Mouse (Mus musculus): ENCODE results near the gene Hspa14. TPM values are rescaled to one million over a fixed set of nuclear protein-coding genes. Genes with fewer than 3 reads are reported as not detected.

The Hspa14 gene
- total RNA-seq (2021) = 10 to 100 TPM; 41.4 to 48.2 TPM

DNA sequence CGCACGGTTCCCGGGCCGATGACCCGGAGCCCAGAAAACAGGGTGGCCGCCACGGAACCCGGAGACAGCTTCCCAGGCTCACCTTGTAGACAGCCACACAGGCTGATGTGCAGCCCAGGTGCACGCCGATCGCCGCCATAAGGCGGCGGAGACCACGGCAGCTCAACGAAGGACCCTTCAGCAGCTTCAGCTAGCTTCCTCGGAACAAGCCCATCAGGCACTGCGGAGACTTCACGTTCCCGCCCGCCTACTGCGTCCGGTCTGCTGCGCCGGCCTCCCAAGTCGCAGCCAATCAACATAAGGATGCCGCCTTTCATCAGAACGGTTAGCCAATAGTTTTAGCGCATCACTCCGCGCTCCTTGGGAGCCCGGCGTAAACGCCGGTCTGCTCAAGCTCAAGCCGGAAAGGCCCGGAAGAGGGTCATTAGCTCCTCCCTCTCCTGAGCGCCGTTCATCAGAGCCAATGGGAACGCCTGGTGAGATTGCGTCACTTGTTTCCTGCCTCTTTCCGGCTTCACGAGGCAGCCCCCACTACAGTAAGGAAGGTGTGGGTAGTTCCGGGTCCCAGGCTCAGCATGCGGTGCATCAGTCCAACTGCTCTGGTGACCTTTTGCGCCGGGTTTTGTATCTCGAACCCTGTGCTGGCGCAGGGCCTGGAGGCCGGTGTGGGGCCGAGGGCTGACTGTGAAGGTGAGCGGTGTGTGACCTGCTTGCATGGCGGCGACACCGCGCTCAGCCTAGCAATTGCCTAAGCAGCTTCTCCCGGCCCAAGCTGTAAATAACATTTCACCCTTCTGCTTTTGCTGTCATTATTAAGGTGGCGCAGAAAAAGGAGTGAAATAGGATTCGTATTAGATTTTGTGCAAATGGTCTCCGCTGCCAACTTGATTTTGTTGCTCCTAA, at the start of gene Hspa14, which contains the start of the genes Gm45902 and Cdnf:
Gene Hspa14, minus strand, starts transcription at position 263 of the 903 bp plus-strand sequence.
Gene Gm45902, minus strand, starts transcription at position 239 of the 903 bp plus-strand sequence.
Gene Cdnf, plus strand, starts transcription at position 479 of the 903 bp plus-strand sequence.
- DNase-seq (ENCODE audit: low spot score in 2 of 2) = peak; percentile 96 to 97
- intact Hi-C loops (cut with DNase I) = loop anchor here (5.0 kb wide), 1 partner anchor 96 kb away; no protein-coding TSS in a partner anchor

DNA sequence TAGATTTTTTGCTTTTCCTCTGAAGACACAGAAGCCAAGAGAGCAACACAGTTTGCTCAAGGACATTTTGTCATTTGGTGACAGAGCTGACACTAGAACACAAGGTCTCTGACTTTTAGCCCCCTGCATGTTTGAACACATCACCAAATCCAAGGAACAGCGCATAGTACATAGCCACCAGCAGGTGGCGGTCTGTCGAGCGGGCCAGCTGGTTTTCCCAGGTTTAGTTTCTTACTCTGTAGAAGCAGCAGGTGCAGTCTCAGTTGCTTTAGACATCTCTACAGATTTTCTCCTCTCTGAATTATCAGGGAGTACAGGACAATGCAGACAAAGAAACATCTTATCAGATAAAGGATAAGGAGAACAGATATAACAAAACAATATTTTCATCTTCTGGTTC, 34.0 kb upstream of the Hspa14 start:
- intact Hi-C loops (cut with DNase I) = loop anchor here (1.0 kb wide), 1 partner anchor 254 kb away; no protein-coding TSS in a partner anchor
- DNase-seq (ENCODE audit: low spot score in 2 of 2) = peak; percentile 39 to 45

DNA sequence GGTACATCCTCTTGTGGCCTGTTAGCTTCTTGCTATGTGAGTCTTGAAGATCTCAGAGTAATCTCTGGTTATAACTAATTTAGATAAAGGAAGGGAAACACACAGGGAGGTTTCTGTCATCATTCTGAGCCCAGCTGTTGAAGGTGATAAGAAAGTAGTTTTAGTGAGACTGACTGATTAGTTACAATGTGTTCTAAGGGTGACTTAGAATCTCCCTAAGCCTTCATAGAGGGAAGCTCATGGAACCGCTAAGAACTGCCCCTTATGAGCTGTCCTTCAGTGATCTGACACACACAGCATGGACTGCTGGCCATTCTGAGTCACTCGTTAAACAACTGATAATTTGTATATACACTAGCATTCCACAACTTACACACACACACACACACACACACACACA, 33.4 kb upstream of the Hspa14 start:
- DNase-seq (ENCODE audit: low spot score in 2 of 2) = no peak
- intact Hi-C loops (cut with DNase I) = loop anchor here (1.0 kb wide), 1 partner anchor 254 kb away; no protein-coding TSS in a partner anchor

DNA sequence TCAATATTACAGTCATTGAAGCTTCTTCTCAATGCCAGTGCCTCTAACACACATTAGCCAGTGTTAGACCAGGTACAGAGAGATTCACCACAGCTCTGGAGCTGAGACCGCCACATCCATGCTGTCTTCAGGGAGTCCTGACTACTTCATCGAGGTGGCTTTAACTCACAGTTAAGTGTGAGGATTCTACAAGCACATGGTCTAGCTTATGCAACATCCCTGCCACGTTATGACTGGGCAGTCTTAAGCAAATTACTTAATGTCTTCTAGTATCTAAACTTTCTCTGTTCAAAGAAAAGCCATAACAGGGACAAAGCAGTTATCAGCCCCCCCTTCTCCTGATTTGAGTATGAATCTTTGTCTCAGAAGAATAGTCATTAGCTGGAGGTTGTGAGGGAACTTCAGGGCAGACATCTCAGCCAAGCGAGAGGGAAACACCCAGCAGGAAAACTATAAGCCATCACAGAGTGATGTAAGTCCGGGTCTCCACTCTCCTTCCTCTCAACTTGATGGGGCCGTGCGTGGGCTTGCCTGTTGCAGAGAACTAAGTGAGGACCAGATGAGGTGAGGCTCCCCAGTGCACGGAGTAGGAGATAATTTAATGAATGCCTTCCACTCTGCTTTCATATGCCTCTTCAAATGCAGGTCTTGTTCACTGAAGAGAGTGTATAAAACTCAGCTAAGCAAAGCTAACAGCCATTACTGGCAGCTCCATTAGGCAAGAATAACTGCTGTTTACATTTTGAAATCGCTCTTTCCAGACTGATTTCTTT, 28.9 kb upstream of the Hspa14 start:
- intact Hi-C loops (cut with DNase I) = no loop called here
- DNase-seq (ENCODE audit: low spot score in 2 of 2) = no peak

DNA sequence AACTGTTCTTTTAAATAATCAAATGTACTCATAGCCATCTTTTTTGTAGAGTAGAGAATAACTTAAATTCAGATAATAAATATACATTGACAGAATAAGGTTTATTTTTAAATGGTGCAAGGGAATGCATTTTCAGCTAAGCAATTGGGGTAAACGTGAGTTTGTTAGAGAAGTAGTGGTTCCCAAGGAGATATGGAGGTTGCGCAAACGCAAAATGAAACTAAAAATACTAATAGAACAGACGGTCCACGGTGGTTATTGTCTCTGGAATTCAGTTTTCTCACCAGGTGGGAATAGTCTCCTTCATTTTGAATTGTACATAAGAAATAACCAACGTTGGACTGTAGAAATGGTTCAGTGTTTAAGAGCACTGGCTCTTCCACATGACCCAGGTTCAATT, 13.7 kb upstream of the Hspa14 start:
- no peak for DNase-seq (ENCODE audit: low spot score in 2 of 2)
- intact Hi-C loops (cut with DNase I) = no loop called here

DNA sequence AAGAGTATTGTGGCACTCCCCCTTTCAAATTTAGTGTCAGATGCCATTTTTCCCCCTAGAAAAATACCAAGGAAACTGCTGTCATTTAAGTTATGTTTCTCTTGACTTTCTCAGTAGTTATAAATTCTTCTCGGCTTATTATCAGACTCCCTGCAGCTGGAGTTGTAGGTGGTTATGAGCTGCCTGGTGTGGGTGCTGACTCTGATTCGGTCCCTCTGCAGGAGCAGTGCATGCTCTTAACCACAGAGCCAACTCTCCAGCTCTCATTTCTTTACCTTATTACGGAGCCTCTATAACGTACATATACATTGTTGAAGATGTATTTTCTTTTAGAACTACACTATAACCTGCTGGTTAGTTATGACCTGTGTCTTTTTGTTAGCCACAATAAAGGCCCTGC, 9.9 kb upstream of the Hspa14 start:
- intact Hi-C loops (cut with DNase I) = no loop called here
- no peak for DNase-seq (ENCODE audit: low spot score in 2 of 2)

DNA sequence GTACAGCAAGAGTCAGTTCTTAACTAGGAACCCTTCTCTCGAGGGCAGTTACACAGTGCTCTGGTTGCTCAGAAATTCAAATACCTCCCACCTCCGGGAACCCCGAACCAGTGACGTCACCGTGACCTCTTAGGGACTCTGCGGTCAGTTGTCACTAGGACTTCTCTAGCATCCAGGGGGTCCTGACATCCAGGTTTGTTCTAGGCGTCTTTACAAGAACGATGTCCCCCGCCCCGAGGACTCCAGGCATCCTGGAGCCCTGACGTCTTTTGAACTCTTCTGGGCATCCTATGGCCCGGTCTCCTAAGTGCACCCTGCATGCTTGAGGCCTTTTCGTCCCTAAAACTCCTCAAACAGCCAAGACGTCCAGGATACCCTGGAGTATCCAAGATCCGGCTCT, 538 bp downstream of the Hspa14 start:
- no peak for DNase-seq (ENCODE audit: low spot score in 2 of 2)
- intact Hi-C loops (cut with DNase I) = loop anchor here (5.0 kb wide), 1 partner anchor 95 kb away; no protein-coding TSS in a partner anchor

DNA sequence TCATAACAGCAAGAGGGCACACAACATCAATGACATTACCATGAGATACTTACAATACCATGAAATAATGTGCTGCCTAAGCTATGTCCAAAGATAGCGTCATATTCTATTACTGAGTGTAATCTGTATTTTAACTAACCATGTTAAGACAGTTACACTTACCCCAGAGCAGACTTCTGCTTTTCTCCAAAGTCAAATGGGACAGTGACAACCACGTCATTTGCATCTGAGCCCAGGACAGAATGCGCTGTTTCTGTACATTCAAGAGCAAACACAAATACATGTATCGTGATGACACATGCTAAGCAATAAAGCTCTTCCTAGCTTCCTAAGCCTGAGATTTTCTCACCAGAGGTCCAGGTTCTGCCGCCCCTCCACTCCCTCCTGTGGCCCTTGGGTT, 11.7 kb downstream of the Hspa14 start:
- no peak for DNase-seq (ENCODE audit: low spot score in 2 of 2)
- intact Hi-C loops (cut with DNase I) = no loop called here

DNA sequence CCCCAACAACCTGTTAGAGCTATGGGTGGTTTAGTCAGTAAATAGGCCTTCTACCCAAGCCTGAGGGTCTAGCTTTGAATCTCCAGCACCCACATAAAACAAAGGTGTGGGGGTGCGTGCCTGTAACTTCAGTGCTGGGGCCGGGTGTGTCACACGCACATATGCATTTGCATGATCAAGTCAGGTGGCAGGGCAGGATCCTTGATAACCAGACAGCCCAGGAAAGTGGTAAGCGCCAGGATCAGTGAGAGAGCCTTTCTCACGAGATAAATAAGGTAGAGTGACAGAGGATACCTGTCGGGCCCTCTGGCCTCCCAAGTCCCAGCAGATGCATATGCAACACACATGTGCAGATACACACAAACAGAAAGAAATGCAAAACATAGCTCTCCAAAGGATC, 13.1 kb downstream of the Hspa14 start:
- DNase-seq (ENCODE audit: low spot score in 2 of 2) = no peak
- intact Hi-C loops (cut with DNase I) = no loop called here

DNA sequence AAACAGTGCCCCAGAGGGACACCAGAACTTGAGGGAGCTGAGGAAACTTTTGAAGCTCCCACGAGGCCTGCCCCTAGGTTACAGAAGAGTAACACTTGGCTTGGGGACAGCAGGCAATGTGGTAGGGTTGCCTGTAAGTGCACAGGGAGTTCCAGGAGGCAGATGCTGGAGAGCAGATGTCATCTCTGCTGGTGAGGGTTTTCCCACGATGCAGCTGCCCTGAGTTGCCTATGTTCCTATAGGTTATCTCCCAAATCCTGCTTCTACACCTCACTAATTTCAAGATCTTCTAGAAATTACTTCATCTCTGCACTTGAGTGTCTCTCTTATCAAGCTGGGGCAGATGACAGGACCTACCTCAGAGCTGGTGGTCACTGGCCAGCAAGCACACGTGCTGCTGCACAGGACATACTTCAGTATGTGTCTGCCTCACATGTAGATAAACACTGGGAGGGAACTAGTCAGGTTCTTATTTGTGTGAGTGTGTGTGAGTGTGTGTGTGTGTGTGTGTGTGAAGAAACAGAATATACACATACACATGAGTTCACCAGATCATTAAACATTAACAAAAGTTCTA, 18.7 kb downstream of the Hspa14 start:
- intact Hi-C loops (cut with DNase I) = no loop called here
- DNase-seq (ENCODE audit: low spot score in 2 of 2) = no peak

DNA sequence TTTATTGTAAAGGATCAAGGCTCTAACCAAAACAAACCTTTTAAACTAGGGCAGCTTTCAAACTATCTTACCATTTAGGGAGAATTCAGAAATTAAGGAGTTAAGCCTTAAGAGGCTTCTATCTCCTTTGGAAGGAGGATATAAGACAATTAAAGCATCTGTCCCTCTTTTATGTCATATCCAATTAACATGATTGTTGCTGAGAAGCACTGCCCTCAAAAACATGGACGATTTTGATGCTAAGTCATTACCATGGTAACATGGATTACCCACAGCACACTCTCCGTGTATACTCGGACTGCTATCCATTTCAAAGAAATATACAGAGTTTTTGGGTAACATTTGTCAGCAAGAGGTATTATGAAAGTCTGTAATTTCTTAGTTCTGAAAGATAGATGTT, 22.8 kb downstream of the Hspa14 start:
- DNase-seq (ENCODE audit: low spot score in 2 of 2) = no peak
- intact Hi-C loops (cut with DNase I) = no loop called here

DNA sequence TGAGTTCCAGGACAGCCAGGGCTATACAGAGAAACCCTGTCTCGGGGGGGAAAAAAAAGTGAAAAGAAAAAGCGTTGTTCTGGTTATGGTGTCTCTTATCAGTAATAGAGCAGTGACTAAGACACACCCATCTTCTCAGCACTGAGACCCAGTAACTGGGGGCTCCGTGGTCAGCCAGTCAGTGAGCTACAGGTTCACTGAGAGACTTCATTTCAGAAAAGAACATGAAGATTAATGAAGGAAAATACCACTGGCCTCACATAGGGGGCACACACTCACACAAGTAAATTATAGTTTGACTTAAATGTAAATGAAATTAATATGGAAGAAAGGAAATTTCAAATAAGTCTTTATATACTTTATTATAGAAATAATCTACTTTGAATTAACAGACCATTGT, 32.4 kb downstream of the Hspa14 start:
- DNase-seq (ENCODE audit: low spot score in 2 of 2) = no peak
- intact Hi-C loops (cut with DNase I) = no loop called here

DNA sequence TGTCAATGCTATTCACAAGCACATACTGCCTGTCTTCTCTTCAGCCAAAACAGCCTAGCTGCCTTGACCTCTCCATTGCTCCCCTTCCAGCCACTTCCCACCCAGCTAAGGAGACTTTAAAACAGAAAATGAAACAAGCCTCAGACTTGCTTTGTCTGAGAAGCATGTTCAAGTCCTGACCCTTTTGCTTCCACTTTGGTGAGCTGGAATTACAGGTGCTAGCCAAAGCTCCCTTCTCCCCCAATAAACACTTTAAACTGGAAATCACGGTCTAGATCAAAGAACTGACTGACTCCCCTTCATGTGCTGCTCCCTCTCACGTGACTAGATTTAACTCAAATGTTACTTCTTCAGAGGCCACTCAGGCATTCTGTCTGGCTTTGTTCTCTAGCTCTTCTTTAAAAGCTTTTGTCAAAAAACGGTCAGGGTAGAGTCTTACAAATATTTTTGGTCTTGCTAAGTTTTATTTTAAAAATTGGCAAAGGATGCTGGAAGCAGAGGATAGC, 36.8 kb downstream of the Hspa14 start:
- intact Hi-C loops (cut with DNase I) = no loop called here
- no peak for DNase-seq (ENCODE audit: low spot score in 2 of 2)

DNA sequence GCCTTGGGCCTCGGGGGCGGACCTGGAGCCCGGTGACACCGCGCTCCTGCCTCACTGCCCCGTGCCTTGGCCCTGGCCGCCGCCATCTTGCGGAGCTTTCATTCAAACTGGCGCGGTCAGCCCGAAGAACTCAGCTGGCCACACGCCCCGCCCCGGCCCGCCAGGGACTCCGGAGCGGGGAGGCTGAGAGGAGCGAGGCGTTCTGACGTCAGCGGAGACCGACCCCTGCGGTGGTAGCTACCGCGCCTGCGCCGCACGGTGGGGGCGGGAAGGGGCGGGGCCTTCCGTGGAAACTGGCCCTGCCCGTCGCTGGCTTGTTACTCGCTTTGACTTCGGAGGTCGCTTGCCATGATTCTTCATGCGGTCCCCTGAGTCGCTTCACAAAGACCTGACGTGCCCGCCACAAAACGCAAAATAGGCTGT, 37.7 kb downstream of the Hspa14 start, which contains the start of gene Suv39h2:
Gene Suv39h2, minus strand, starts transcription at position 171 of the 423 bp plus-strand sequence.
- peak; percentile 94 to 97 for DNase-seq (ENCODE audit: low spot score in 2 of 2)
- intact Hi-C loops (cut with DNase I) = no loop called here

DNA sequence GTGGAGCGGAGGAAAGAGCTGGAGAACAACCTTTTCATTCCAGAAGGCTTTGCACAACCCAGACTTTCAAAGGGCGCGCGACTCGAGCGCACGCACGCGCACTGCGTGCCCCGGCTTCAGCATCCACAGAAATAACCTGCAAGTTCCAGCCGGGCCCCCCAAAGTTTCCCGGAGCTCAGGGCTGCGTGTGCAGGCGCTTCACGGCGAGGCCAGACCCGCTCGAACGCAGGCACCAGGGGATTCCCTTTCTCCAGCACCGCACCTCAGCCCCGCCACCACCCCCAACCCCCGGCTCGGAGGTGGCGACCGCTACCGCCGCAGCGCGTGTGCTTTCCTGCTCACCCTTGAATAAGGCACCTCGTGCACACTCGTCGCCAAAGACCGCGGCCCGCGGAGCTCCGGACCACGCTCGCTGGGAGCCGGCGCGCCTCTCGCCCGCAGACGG, 38.2 kb downstream of the Hspa14 start:
- intact Hi-C loops (cut with DNase I) = no loop called here
- DNase-seq (ENCODE audit: low spot score in 2 of 2) = peak; percentile 39 to 55

DNA sequence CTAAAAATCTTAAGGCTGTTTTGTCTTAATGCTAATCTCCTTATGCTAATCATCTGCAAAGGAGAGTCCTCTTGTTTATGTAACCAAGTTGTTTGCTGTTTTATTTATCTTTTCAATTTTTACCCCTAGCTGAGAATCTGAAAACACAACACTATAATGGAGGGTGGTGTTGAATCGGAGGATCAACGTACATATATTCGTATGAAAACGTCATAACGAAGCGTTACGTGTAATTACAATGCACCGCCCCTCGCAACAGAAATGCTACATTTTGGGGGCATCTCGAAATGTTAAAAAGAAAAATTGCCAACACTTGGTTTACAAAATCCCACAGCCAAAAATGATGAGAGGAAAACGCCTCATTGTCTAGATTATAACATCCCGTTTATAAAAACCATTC, 38.7 kb downstream of the Hspa14 start:
- no peak for DNase-seq (ENCODE audit: low spot score in 2 of 2)
- intact Hi-C loops (cut with DNase I) = no loop called here

DNA sequence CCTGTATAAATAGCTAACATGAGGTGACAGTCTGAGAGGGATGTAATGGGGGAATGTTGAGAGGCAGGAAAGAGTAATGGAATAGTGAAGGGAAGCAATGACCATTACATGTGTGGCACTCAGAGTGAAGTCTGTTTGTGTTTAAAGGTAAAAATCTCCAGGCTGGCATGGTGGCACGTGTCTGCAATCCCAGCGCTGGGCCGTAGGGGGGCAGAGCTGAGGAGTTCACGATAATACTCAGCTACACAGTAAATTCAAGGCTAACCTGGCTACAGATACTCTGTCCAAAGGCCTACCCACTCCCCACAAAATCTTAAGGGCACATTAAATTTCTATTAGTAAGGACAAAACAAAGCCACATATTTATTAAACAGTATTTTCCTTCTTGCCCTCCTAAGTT, 56.0 kb downstream of the Hspa14 start:
- DNase-seq (ENCODE audit: low spot score in 2 of 2) = no peak
- intact Hi-C loops (cut with DNase I) = no loop called here

DNA sequence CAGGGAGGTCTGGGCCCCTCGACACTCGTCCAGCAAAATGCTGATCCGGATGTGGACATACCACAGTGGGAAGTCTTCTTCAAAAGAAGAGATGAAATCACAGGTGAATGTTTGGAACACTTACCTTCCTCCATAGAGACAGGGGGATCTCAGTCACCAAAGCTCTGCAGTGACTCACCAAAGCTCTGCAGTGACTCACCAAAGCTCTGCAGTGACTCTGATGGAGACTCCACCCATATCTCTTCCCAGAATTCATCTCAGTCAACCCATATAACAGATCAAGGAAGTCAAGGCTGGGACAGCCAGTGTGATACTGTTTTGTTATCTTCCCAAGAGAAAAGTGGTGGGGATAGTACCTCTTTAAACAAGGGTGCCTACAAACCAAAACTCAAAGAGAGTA, 59.5 kb downstream of the Hspa14 start:
- DNase-seq (ENCODE audit: low spot score in 2 of 2) = no peak
- intact Hi-C loops (cut with DNase I) = no loop called here

DNA sequence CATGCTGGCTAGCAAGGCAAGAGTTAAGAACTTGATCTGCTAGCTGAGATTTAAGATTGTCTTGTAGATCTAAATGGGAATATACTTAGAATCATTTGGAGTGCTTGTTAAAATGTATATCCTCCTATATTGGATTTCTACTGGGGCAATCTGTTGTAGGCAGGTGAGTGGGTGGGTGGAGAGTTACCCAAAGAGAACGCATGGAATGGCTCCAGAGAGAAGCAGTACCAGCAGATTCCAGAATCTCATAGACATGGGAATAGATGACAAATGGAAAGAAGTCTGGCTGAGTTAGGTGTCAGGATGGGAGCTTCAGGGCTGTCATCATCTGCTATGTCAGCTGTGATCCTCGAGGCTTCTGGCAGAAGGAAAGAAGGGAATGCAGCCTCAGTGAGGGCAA, 63.2 kb downstream of the Hspa14 start:
- intact Hi-C loops (cut with DNase I) = no loop called here
- peak; percentile 50 to 52 for DNase-seq (ENCODE audit: low spot score in 2 of 2)

DNA sequence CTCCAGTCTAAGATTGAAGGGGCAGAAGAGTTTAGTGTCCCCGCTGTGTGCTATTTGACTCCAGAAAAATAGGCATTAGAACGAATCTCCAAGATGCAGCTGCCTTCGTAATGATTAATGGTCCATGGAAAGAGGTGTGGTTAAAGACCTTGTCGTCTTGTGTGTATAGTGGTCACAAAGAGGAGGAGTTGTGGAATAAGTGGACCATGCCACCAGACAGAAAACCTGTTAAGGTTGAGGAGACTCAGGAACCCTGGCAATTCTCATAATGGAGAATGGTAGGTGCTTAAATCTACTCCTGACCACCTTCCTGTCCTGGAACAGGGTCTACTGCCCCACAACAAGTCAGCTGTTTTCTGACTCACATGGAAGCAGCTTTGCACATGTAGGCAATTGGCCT, 66.6 kb downstream of the Hspa14 start:
- intact Hi-C loops (cut with DNase I) = no loop called here
- DNase-seq (ENCODE audit: low spot score in 2 of 2) = no peak

All from left cerebral cortex, postnatal 36 days (tissue).